Mouse (Mus musculus): Measurements from ENCODE around the gene Rnf166. TPM values are rescaled to one million over a fixed set of nuclear protein-coding genes. Genes with fewer than 3 reads are reported as not detected.

Gene Rnf166
- polyA plus RNA-seq (2014; fragmentation: Illumina TruSeq; extraction: RNeasy Lipid Tissue Mini Kit (QIAGEN cat#74804); ENCODE audit: low read depth, low replicate concordance), result 7.4 TPM

DNA sequence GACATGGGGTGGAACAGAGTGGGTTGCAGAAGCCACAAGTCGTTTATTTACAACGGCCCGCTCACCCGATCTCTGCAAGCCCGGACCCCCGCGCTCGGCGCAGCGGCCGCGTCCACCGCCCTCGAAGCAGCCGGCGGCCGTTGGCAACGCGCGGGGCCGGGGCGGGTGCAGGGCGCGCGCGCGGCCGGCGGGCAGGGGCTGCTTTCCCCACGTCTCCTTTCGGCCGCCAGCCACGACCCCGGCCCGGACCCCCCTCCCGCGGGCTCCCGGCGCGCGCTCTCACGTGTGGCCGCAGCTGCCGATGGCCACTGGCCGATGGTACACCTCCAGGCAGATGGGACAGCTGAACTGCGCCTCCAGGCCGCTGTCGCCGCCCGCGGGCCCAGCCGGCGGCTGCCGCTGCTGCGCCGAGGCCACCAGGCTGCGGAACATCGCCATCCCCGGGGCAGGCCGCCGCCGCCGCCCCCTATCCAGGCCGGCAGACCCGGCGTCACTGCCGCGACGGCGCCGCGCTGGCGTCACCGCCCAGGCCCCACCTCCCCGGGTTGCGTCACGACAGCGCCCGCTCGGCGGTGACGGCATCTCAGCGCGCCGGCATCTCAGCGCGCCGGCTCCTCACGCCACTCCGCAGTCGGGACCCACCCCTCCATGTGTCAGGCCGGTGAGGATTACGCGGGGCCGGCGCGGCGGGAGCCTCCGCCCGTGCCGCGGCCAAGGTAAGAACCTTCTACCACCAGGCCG, at the start of gene Rnf166, which contains the start of gene Ctu2:
Rnf166 (minus strand) TSS at position 485 of the 741 bp plus-strand sequence.
Ctu2 (plus strand) TSS at position 564 of the 741 bp plus-strand sequence.

GRCm38 (mm10) chr8:122460524-122461472, 15.1 kb downstream of the Rnf166 start, which contains the start of gene Snai3:
Snai3 (minus strand) TSS chr8:122460733.

GRCm38 (mm10) chr8:122443262-122444006, 32.4 kb downstream of the Rnf166 start, which contains the start of gene Mvd:
Mvd (minus strand) TSS chr8:122443422.

DNA sequence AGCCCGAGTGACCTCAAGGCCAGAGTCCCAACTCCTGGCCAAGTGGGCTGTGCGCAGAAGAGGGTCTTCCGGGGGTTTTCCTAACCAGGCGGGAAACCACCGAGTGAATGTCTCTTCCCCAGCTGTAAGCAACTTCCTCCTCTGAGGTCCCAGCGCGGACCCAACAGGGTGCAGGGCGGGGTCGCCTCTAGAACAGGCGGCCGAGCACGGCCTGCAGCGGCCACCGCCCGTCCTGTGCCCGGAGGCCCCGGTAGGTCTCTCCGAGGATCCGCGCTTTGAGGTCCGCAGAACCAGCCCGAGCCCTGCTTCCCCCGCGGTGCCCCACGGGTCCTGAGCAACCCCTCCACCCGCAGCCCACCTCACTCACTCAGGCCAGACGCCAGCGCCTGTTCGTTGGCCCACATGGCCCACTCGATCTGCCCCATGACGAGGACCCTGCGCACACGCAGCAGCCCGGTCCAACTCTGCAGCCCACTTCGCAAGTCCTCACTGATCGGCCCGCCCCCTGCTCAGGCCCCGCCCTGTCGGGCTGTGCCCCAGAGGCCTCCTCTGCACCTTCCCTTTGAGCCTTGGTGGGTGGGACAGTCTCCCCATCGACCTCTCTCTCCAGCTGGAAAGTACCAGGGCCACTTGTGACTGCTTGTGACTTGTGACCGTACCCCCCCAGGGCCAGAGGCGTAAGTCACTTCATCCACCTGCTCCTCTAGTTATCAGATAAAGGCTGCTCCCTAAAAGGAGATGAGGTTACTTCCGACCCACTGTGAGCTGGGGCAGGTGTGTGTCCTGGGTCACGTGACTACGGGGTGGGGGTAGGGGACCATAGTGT, 43.2 kb downstream of the Rnf166 start, which contains the start of gene Cyba:
Cyba (minus strand) TSS at position 488 of the 826 bp plus-strand sequence.

DNA sequence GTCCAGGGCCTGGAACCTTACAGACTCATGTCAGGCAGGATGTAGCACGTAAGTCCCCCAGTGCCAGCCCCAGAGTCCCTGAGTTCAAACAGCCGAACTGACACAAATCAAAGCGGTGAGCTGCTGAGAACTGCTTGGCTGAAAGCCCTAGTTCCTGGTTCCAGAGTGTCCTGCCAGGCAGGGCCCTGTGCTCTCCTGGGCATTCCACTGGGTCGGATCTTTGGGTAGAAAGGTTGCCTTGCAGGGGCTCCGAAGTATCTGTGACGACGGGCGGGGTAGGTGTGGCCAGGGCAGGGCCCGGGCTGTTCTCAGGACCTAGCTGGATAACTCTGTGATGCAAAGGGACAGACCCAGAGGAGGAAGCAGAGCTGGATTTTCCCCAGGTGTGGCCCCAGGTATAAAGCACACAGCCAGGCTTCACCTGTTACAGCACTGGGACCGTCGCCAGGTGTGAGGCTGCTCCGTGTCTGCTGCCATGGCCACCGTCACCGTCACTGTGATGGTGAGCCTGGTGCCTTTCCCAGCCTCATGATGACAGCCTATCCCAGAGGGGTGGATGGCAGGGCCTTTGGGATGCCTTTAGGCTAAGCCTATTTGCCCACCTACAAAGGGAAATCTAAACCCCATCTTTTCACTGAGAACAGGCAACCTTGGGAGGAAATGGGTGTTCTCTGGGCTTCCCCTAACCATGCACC, 54.3 kb downstream of the Rnf166 start, which contains the start of gene Il17c:
Il17c (plus strand) TSS at position 645 of the 695 bp plus-strand sequence.

Other genes with a start within 250 kb of the Rnf166 start
- not detected for gene Zfpm1, start 193.9 kb downstream of the Rnf166 start, polyA plus RNA-seq (2014; fragmentation: Illumina TruSeq; extraction: RNeasy Lipid Tissue Mini Kit (QIAGEN cat#74804); ENCODE audit: low read depth, low replicate concordance)
- gene Trhr2, start 115.3 kb downstream of the Rnf166 start, polyA plus RNA-seq (2014; fragmentation: Illumina TruSeq; extraction: RNeasy Lipid Tissue Mini Kit (QIAGEN cat#74804); ENCODE audit: low read depth, low replicate concordance), result not detected
- gene Zc3h18, start 99.5 kb downstream of the Rnf166 start, polyA plus RNA-seq (2014; fragmentation: Illumina TruSeq; extraction: RNeasy Lipid Tissue Mini Kit (QIAGEN cat#74804); ENCODE audit: low read depth, low replicate concordance), result 11.3 TPM
- not detected for gene Il17c, start 54.0 kb downstream of the Rnf166 start, polyA plus RNA-seq (2014; fragmentation: Illumina TruSeq; extraction: RNeasy Lipid Tissue Mini Kit (QIAGEN cat#74804); ENCODE audit: low read depth, low replicate concordance)
- 0.69 TPM for gene Cyba, start 43.1 kb downstream of the Rnf166 start, polyA plus RNA-seq (2014; fragmentation: Illumina TruSeq; extraction: RNeasy Lipid Tissue Mini Kit (QIAGEN cat#74804); ENCODE audit: low read depth, low replicate concordance)
- gene Mvd, start 32.6 kb downstream of the Rnf166 start, polyA plus RNA-seq (2014; fragmentation: Illumina TruSeq; extraction: RNeasy Lipid Tissue Mini Kit (QIAGEN cat#74804); ENCODE audit: low read depth, low replicate concordance), result not detected
- gene Snai3, start 15.3 kb downstream of the Rnf166 start, polyA plus RNA-seq (2014; fragmentation: Illumina TruSeq; extraction: RNeasy Lipid Tissue Mini Kit (QIAGEN cat#74804); ENCODE audit: low read depth, low replicate concordance), result not detected
- gene Ctu2, start 79 bp upstream of the Rnf166 start, polyA plus RNA-seq (2014; fragmentation: Illumina TruSeq; extraction: RNeasy Lipid Tissue Mini Kit (QIAGEN cat#74804); ENCODE audit: low read depth, low replicate concordance), result not detected
- 1.4 TPM for gene Piezo1, start 75.3 kb upstream of the Rnf166 start, polyA plus RNA-seq (2014; fragmentation: Illumina TruSeq; extraction: RNeasy Lipid Tissue Mini Kit (QIAGEN cat#74804); ENCODE audit: low read depth, low replicate concordance)
- 0.61 TPM for gene Cdt1, start 92.0 kb upstream of the Rnf166 start, polyA plus RNA-seq (2014; fragmentation: Illumina TruSeq; extraction: RNeasy Lipid Tissue Mini Kit (QIAGEN cat#74804); ENCODE audit: low read depth, low replicate concordance)
- not detected for gene Aprt, start 100.8 kb upstream of the Rnf166 start, polyA plus RNA-seq (2014; fragmentation: Illumina TruSeq; extraction: RNeasy Lipid Tissue Mini Kit (QIAGEN cat#74804); ENCODE audit: low read depth, low replicate concordance)
- 3.6 TPM for gene Galns, start 135.4 kb upstream of the Rnf166 start, polyA plus RNA-seq (2014; fragmentation: Illumina TruSeq; extraction: RNeasy Lipid Tissue Mini Kit (QIAGEN cat#74804); ENCODE audit: low read depth, low replicate concordance)
- 5.3 TPM for gene Trappc2l, start 135.6 kb upstream of the Rnf166 start, polyA plus RNA-seq (2014; fragmentation: Illumina TruSeq; extraction: RNeasy Lipid Tissue Mini Kit (QIAGEN cat#74804); ENCODE audit: low read depth, low replicate concordance)
- gene Pabpn1l, start 146.7 kb upstream of the Rnf166 start, polyA plus RNA-seq (2014; fragmentation: Illumina TruSeq; extraction: RNeasy Lipid Tissue Mini Kit (QIAGEN cat#74804); ENCODE audit: low read depth, low replicate concordance), result not detected
- 1.1 TPM for gene Cbfa2t3, start 223.0 kb upstream of the Rnf166 start, polyA plus RNA-seq (2014; fragmentation: Illumina TruSeq; extraction: RNeasy Lipid Tissue Mini Kit (QIAGEN cat#74804); ENCODE audit: low read depth, low replicate concordance)